Mouse (Mus musculus): ENCODE data around the gene Samhd1. TPM values are rescaled to one million over a fixed set of nuclear protein-coding genes. Genes with fewer than 3 reads are reported as not detected.
A peak's percentile ranks its signal among the peaks of the same experiment; 100 is the strongest.

Samhd1 gene
- polyA plus RNA-seq, 1 experiment: 120 TPM

- peak in 1 of 2 experiments; percentile 42 for DNase-seq (ENCODE audit: low read depth in 1 of 2, low spot score in 2 of 2)
Measured at GRCm38 (mm10) chr2:157078793-157079700, 56.0 kb downstream of the Samhd1 start, which contains the start of gene Soga1. Gene Soga1, minus strand, starts transcription at chr2:157079254.

GRCm38 (mm10) chr2:157078059-157078792, 56.8 kb downstream of the Samhd1 start:
- no peak for TF ChIP-seq CTCF (IDR thresholded peaks at IDR 0.05; ENCODE audit: extremely low read depth, insufficient read depth, insufficient read length, insufficient replicate concordance)
- no peak for TF ChIP-seq POLR2A (IDR thresholded peaks at IDR 0.05; ENCODE audit: low read depth, low read length)
- peaks cover 8% of the 10 kb centered on the region; the same call in 1 of the 2 replicates for H3K4me1 ChIP-seq (ENCODE audit: control insufficient read depth, insufficient read depth, insufficient read length)
- peak overlapping the region; percentile 30; the same call in 1 of the 2 replicates for H3K27ac ChIP-seq (ENCODE audit: insufficient read depth, low read length)
- H3K27me3 ChIP-seq (ENCODE audit: control insufficient read depth, insufficient read depth, low read length): peaks cover 16% of the 10 kb centered on the region
- no peak for DNase-seq (ENCODE audit: low read depth in 1 of 2, low spot score in 2 of 2)
- WGBS: 2% methylated on average over 79 of the region's 79 CpGs
- H3K36me3 ChIP-seq (ENCODE audit: control insufficient read depth, insufficient read depth, low read length): no peaks in the 10 kb centered on the region
- H3K4me3 ChIP-seq (ENCODE audit: extremely low read depth, insufficient read depth, insufficient read length): peak overlapping the region; percentile 53

More at GRCm38 (mm10) chr2:157078793-157079700, 56.0 kb downstream of the Samhd1 start, which contains the start of gene Soga1:
- TF ChIP-seq POLR2A (IDR thresholded peaks at IDR 0.05; ENCODE audit: low read depth, low read length) (no peak), CTCF (IDR thresholded peaks at IDR 0.05; ENCODE audit: extremely low read depth, insufficient read depth, insufficient read length, insufficient replicate concordance) (0 out of 2 replicates have a peak, but pooled peaks have one; percentile 24)
- under 1% methylated on average over 104 of the region's 136 CpGs for WGBS
- Histone ChIP-seq H3K4me1 (ENCODE audit: control insufficient read depth, insufficient read depth, insufficient read length) (peaks cover 8% of the 10 kb centered on the region; the same call in 1 of the 2 replicates), H3K4me3 (ENCODE audit: extremely low read depth, insufficient read depth, insufficient read length) (peak within 1 kb of the TSS; percentile 53), H3K27me3 (ENCODE audit: control insufficient read depth, insufficient read depth, low read length) (peaks cover 16% of the 10 kb centered on the region), H3K27ac (ENCODE audit: insufficient read depth, low read length) (peak within 1 kb of the TSS; percentile 30; the same call in 1 of the 2 replicates), H3K36me3 (ENCODE audit: control insufficient read depth, insufficient read depth, low read length) (no peaks in the 10 kb centered on the region)

GRCm38 (mm10) chr2:157077641-157078058, 57.4 kb downstream of the Samhd1 start:
- Histone ChIP-seq H3K36me3 (ENCODE audit: control insufficient read depth, insufficient read depth, low read length) (no peaks in the 10 kb centered on the region), H3K27me3 (ENCODE audit: control insufficient read depth, insufficient read depth, low read length) (peaks cover 16% of the 10 kb centered on the region), H3K27ac (ENCODE audit: insufficient read depth, low read length) (0 out of 2 replicates have a peak overlapping the region, but pooled peaks have one; percentile 22), H3K4me3 (ENCODE audit: extremely low read depth, insufficient read depth, insufficient read length) (peak overlapping the region; percentile 53; the same call in 1 of the 2 replicates), H3K4me1 (ENCODE audit: control insufficient read depth, insufficient read depth, insufficient read length) (peaks cover 8% of the 10 kb centered on the region; the same call in 1 of the 2 replicates)
- TF ChIP-seq CTCF (IDR thresholded peaks at IDR 0.05; ENCODE audit: extremely low read depth, insufficient read depth, insufficient read length, insufficient replicate concordance) (no peak), POLR2A (IDR thresholded peaks at IDR 0.05; ENCODE audit: low read depth, low read length) (no peak)
- DNase-seq (ENCODE audit: low read depth in 1 of 2, low spot score in 2 of 2): no peak
- WGBS: 23% methylated on average over 15 of the region's 15 CpGs

GRCm38 (mm10) chr2:157077160-157077559, 57.9 kb downstream of the Samhd1 start:
- peaks cover 8% of the 10 kb centered on the region; the same call in 1 of the 2 replicates for H3K4me1 ChIP-seq (ENCODE audit: control insufficient read depth, insufficient read depth, insufficient read length)
- WGBS: 41% methylated on average over 5 of the region's 5 CpGs

GRCm38 (mm10) chr2:157076585-157076984, 58.5 kb downstream of the Samhd1 start:
- WGBS: 79% methylated on average over 7 of the region's 7 CpGs
- Histone ChIP-seq H3K4me3 (ENCODE audit: extremely low read depth, insufficient read depth, insufficient read length) (no peak overlapping the region), H3K36me3 (ENCODE audit: control insufficient read depth, insufficient read depth, low read length) (no peaks in the 10 kb centered on the region), H3K27ac (ENCODE audit: insufficient read depth, low read length) (no peak overlapping the region), H3K27me3 (ENCODE audit: control insufficient read depth, insufficient read depth, low read length) (peaks cover 16% of the 10 kb centered on the region), H3K4me1 (ENCODE audit: control insufficient read depth, insufficient read depth, insufficient read length) (peaks cover 12% of the 10 kb centered on the region)
- no peak for DNase-seq (ENCODE audit: low read depth in 1 of 2, low spot score in 2 of 2)
- no peak for TF ChIP-seq CTCF (IDR thresholded peaks at IDR 0.05; ENCODE audit: extremely low read depth, insufficient read depth, insufficient read length, insufficient replicate concordance)
- no peak for TF ChIP-seq POLR2A (IDR thresholded peaks at IDR 0.05; ENCODE audit: low read depth, low read length)

More at GRCm38 (mm10) chr2:157077160-157077559, 57.9 kb downstream of the Samhd1 start:
- Histone ChIP-seq H3K36me3 (ENCODE audit: control insufficient read depth, insufficient read depth, low read length) (no peaks in the 10 kb centered on the region), H3K27ac (ENCODE audit: insufficient read depth, low read length) (0 out of 2 replicates have a peak overlapping the region, but pooled peaks have one; percentile 22), H3K27me3 (ENCODE audit: control insufficient read depth, insufficient read depth, low read length) (peaks cover 16% of the 10 kb centered on the region), H3K4me3 (ENCODE audit: extremely low read depth, insufficient read depth, insufficient read length) (no peak overlapping the region)
- TF ChIP-seq POLR2A (IDR thresholded peaks at IDR 0.05; ENCODE audit: low read depth, low read length) (no peak), CTCF (IDR thresholded peaks at IDR 0.05; ENCODE audit: extremely low read depth, insufficient read depth, insufficient read length, insufficient replicate concordance) (no peak)
- no peak for DNase-seq (ENCODE audit: low read depth in 1 of 2, low spot score in 2 of 2)

GRCm38 (mm10) chr2:157075685-157076084, 59.4 kb downstream of the Samhd1 start:
- TF ChIP-seq CTCF (IDR thresholded peaks at IDR 0.05; ENCODE audit: extremely low read depth, insufficient read depth, insufficient read length, insufficient replicate concordance) (no peak), POLR2A (IDR thresholded peaks at IDR 0.05; ENCODE audit: low read depth, low read length) (no peak)
- H3K4me3 ChIP-seq (ENCODE audit: extremely low read depth, insufficient read depth, insufficient read length): no peak overlapping the region
- WGBS: 71% methylated on average over 3 of the region's 3 CpGs
- peaks cover 16% of the 10 kb centered on the region for H3K27me3 ChIP-seq (ENCODE audit: control insufficient read depth, insufficient read depth, low read length)
- H3K36me3 ChIP-seq (ENCODE audit: control insufficient read depth, insufficient read depth, low read length): no peaks in the 10 kb centered on the region
- peaks cover 14% of the 10 kb centered on the region for H3K4me1 ChIP-seq (ENCODE audit: control insufficient read depth, insufficient read depth, insufficient read length)
- H3K27ac ChIP-seq (ENCODE audit: insufficient read depth, low read length): no peak overlapping the region
- no peak for DNase-seq (ENCODE audit: low read depth in 1 of 2, low spot score in 2 of 2)

Measured in spleen, adult 2 months (tissue).